Mouse (Mus musculus): ENCODE results near the gene Wscd2.

The Wscd2 gene

GRCm38 (mm10) chr5:113487879-113488278 is 2.3 kb upstream of the Wscd2 start:
- no peak for DNase-seq

GRCm38 (mm10) chr5:113489617-113490016 is 516 bp upstream of the Wscd2 start:
- DNase-seq, result no peak

- DNase-seq, result peak; percentile 73
These were observed 531 bp downstream of the Wscd2 start for GRCm38 (mm10) chr5:113490467-113491260.

- DNase-seq, result no peak
These were observed 1.4 kb downstream of the Wscd2 start for GRCm38 (mm10) chr5:113491552-113491951.

- DNase-seq, result no peak
These were observed 1.9 kb downstream of the Wscd2 start for GRCm38 (mm10) chr5:113491988-113492387.

- DNase-seq, result peak; percentile 90
These were observed 2.4 kb downstream of the Wscd2 start for GRCm38 (mm10) chr5:113492417-113493035.

GRCm38 (mm10) chr5:113493997-113494396 is 3.9 kb downstream of the Wscd2 start:
- DNase-seq, result no peak

- DNase-seq, result no peak
These were observed 6.8 kb downstream of the Wscd2 start for GRCm38 (mm10) chr5:113496926-113497325.

- no peak for DNase-seq
These were observed 9.3 kb downstream of the Wscd2 start for GRCm38 (mm10) chr5:113499421-113499820.

GRCm38 (mm10) chr5:113503276-113503675 is 13.1 kb downstream of the Wscd2 start:
- peak; percentile 67 for DNase-seq

- peak; percentile 67 for DNase-seq
These were observed 14.5 kb downstream of the Wscd2 start for GRCm38 (mm10) chr5:113504654-113505053.

- DNase-seq, result no peak
These were observed 15.9 kb downstream of the Wscd2 start for GRCm38 (mm10) chr5:113506065-113506464.

- DNase-seq, result no peak
These were observed 16.6 kb downstream of the Wscd2 start for GRCm38 (mm10) chr5:113506779-113507178.

GRCm38 (mm10) chr5:113509167-113509566 is 19.0 kb downstream of the Wscd2 start:
- no peak for DNase-seq

- DNase-seq, result no peak
These were observed 23.5 kb downstream of the Wscd2 start for GRCm38 (mm10) chr5:113513640-113514039.

GRCm38 (mm10) chr5:113514062-113514461 is 23.9 kb downstream of the Wscd2 start:
- DNase-seq, result no peak

GRCm38 (mm10) chr5:113516119-113516872 is 26.2 kb downstream of the Wscd2 start:
- DNase-seq, result no peak

GRCm38 (mm10) chr5:113516873-113517336 is 26.8 kb downstream of the Wscd2 start:
- peak; percentile 54 for DNase-seq

- no peak for DNase-seq
These were observed 27.3 kb downstream of the Wscd2 start for GRCm38 (mm10) chr5:113517387-113517786.

- no peak for DNase-seq
These were observed 30.9 kb downstream of the Wscd2 start for GRCm38 (mm10) chr5:113521037-113521436.

- DNase-seq, result no peak
These were observed 48.7 kb downstream of the Wscd2 start for GRCm38 (mm10) chr5:113538826-113539225.

- DNase-seq, result no peak
These were observed 49.3 kb downstream of the Wscd2 start for GRCm38 (mm10) chr5:113539438-113539837.

GRCm38 (mm10) chr5:113539858-113540257 is 49.7 kb downstream of the Wscd2 start:
- no peak for DNase-seq

- DNase-seq, result peak; percentile 64
These were observed 51.1 kb downstream of the Wscd2 start for GRCm38 (mm10) chr5:113541196-113541595.
